Mouse (Mus musculus): Measurements from ENCODE around the gene Epha5.

Epha5 gene

DNA sequence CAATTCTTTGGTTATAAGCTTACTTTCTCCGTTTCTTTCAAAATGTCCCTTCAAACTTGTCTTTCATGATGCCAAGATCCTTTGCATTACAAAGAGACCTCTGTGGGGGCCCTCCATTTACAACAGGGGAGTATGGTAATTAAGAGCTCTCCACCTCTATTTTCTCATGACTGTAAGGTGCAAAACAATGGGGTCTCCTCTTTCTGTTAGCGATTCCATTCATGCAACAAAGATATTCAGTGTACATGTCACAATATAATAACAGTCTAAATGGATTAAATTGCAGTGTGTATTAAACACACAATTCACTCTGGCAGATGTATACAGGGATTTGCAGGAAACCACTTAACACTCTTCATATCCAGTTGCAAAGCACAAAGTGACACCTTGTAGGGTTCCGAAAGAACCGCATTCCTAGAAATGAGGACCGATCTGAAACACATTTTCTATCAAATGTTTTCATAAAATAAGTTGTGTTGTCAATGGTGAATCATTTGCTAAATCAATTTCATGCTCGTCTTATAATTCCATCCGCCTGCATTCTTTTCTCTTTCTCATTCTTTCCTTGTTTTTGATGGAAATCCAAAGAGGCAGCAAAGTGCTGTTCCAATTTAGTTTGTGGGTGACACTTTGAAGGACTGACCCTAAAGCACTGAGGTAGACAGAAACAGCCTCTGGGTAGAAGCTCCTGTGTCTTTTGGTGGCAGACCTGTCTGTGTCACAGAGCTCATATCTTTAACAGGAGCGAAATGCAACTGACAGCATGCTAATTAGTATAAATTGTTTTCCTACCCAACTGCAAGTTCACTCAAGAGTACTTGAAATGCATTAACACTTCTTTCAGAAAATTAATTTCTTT lies 118.1 kb downstream of the Epha5 start:
- no peak for DNase-seq (ENCODE audit: low spot score in 2 of 2)

DNA sequence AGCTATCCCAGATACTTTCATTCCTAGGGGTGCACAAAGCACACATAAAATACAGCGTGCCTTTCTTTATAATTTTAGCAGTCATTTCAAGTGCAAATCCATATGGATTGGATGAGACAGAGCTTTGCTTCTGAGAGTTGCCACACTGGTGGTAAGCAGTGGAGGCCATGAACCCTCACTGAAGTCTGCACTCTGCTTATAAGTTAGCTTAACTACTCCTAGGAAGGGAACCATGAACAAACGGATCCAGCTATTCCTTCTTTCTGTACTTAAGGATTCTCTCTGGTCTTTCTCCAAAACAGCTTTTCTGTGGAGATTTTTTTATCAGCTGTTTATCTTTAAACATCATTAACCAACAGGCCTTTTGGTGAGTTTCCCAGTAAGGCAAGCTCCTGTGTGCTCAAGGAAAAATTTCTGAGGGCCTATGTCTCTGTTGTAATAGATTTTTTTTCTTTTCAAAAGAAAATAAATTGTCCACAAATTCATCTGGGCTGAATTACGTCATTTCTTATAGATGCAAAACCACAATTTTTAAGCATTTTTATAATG lies 127.7 kb downstream of the Epha5 start:
- DNase-seq (ENCODE audit: low spot score in 2 of 2), result no peak

DNA sequence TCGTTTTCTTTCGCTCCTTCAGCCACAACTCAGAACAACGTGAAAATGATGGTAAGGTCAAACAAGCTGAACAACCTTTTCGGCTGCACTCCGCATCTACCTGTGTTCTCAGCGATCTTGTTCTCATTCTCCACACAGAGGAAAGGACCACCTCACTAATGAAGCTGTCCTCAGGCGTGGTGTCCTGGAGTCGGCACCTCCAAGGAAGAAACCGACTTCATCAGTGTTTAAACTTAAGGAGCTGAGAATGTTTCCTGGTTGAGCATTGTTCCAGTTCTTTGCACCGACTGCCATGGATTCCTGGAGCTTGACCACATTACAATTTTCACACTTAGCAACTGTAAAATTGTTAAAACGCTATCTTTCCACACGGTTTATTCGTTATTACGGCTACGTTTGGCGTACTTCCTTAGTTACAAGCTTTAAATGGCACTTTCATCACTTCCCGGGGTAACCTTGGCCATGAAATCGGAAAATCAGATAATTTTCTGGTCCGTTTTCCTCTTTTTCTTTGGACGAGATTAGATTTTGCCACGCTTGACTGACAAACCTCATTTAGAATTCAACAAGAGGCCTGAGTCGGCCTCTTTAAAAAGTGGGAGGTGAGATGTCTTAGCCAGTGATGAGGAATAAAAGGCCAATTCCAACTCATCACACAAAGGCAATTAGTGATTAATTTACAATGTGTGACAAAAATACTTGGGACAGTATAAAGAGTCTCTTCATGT lies 135.7 kb downstream of the Epha5 start:
- no peak for DNase-seq (ENCODE audit: low spot score in 2 of 2)

DNA sequence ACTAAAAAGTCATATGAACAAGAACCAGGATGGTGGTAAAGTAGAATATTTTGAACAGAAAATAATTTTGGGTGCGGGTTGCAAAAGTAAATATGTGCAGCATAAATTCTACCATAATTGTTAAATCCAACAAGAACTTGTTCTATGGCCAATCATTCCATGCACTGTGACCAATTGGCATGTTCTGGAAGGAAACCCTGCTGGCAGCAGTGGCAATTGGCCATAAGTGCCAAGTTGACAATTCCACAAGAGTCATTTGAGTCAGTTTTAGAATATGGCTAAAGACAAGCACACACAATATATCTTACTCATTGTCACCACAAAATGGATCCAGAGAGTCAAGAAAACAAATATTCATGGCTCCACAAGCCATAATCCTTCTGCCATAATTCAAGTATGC lies 140.2 kb downstream of the Epha5 start:
- no peak for DNase-seq (ENCODE audit: low spot score in 2 of 2)

DNA sequence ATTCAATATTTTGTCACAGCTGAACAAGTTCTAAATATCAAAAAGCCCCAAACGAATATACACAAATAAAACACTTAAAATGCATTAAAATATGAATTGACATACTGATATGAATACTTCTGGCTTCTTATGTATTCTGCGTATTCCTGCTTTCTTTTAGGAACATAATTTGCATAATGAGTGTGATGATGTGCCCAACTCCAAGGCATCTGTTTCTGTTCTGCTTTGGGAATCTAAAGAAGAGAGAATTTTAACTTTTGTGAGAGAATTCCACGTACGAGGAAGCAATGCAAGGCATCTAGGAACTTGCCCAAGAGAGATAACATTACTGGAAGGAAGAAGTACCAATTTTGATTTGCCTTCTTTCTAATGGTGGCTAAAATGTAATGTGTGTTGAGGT lies 151.8 kb downstream of the Epha5 start:
- DNase-seq (ENCODE audit: low spot score in 2 of 2), result no peak

DNA sequence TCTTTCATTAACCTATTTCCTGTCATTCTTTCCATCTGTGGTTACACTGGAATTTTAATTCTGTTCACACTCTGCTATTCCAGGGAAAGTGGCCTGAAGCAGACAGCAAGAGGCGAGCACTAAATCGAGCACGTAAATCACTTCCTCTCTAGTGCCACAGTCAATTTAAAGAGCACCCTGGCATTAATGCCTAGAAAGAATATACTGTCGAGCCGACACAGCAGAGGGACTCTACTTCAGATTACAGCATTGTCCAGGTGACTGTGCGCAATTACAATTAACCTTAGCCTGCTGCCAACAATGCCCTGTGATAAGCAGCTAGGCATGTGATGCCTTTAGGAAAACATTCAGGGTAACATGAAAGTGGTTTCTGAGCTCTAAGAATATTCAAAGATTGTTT lies 153.2 kb downstream of the Epha5 start:
- DNase-seq (ENCODE audit: low spot score in 2 of 2), result no peak

DNA sequence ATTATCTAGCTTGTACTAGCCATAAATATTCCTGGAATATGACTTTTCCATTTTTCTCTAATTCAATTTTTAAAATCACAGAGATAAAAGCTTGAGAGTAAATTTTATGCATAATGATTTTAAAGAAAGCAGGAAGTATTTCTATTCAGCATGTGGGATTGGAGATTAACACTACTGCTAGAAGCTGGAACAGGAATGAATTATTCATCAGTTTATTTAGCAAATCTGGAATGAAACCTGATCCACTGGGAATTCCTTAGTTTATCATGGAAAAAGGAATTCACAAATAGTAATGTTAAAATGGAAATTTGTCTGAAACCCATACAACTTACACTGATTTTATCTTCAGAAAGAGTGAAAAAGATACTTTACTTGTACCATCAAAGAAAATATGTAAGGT lies 187.2 kb downstream of the Epha5 start:
- no peak for DNase-seq (ENCODE audit: low spot score in 2 of 2)

DNA sequence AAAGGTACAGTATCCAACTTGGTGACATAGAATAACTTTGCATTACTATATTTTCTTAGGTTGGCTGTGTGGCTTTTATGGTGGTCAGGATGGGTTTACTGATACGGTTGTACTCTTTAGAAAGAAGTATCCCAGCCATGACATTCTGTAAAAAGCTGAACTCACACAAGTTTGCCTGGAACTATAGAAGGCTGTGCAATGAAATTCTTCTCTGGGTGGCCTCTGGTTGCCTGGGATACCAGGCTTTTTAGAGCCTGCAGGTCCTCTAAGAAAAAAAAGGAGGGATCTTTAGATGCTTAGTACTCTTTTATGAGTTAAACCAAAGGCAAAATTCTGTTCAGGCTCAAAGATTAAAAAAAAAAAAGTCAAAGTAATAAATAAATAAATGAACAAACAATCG lies 208.6 kb downstream of the Epha5 start:
- DNase-seq (ENCODE audit: low spot score in 2 of 2), result no peak

DNA sequence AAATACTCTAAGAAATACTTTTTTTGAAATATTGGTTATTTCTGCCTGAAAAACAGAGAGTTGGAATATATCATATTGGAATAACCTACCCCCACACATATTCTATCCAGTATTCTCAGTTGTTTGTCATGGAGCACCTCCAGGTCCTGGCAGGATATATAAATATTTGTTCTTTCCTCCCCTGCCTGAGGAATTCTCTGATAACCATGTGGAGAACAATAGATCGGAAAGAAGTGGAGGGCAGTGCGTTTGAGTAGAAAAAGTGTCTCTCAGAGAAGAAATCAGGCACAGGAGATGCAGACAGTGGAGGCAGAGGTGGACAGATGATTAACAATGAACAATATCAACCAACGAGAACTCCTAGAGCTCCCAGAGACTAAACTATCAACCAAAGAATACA lies 223.8 kb downstream of the Epha5 start:
- DNase-seq (ENCODE audit: low spot score in 2 of 2), result no peak

DNA sequence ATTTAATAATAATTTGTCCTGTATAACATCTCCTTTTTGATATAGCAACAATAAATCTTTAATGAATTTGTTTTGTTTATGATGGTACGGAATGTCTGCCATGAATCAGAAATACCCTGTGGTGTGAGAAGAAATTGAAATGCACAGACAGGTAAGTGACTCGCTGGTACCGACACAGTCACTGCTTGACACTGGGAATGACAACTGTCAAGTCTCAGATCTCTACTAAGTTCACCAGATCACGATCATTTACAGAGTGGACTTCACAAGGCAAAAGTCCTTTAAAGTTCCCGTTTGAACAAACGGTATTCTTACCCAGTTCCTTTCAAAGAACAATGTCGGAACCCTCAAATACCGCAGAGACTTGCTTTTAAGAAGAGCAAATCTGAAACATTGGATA lies 233.0 kb downstream of the Epha5 start:
- no peak for DNase-seq (ENCODE audit: low spot score in 2 of 2)

DNA sequence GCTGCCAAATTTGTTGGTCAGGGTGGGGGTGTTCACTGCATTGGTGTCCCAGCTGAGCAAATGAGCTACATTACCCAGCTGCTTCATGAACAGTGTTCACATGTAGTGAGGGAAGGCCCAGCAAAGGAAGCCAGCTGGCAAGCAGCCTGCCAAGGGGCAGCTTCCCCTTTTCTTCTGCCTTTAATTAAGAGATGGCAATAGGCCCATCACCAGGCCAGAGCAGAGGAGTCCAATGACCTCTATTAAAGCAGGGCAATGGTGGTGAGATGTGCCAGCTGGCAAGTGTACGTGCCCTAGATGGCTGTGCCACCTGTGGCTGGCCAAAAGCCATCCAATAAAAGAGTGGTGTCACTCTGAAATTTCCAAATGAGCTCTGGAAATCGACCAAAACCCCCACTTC lies 264.1 kb downstream of the Epha5 start:
- DNase-seq (ENCODE audit: low spot score in 2 of 2), result no peak

DNA sequence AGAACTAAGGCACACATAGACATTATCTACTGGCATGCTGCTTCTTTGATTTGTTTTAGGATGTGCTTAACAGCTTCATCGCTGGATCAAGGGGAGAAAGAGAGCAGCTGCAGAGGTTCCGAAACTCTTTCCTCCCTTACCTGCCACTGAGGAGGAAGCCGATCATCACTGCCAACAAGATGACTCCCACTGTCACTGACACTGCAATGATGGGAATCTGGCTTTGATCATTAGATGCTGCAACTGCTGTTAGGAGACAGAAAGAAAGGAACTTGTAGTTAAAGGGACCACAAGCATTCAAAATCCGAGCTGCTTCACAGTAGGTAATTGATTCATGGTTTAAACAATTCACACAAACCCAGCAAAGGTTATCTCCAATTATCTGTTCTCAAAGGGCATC lies 275.0 kb downstream of the Epha5 start:
- DNase-seq (ENCODE audit: low spot score in 2 of 2), result no peak

DNA sequence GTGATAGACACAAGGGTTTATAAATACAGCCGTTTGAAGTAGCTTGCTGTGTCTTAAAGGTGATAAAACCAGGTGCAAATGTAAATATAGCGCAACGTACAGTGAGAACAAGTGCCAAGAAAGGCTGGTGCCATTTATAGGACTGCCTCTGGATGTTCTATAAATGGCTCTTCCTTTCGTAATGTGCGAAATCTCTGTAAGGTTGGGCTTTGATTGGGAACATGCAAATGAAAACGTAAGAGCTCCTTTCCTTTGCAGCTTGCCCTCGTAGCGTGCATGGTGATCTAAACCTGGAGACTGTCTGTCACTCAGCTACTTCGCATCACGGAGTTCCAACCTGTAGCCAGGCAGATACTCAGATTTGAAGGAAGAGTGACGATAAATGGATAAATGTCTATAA lies 321.2 kb downstream of the Epha5 start:
- DNase-seq (ENCODE audit: low spot score in 2 of 2), result no peak

DNA sequence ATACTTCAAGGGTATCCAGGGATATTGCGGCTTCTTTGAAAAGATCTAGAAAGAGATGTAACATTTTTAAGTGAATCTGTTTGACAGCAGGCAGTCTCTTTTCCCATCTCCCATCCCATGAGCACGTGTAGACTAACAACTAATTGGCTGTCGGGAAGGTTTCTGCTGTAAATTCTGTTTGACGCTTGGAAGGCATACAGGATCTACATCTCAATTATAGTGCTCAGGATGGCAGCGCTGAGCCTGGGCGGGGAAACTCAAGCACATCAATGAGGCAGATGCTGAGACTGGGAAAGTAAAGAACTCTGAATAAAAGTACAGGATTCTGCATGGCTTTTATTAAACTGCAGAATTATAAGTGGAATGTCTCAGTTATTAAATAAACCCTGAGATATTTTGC lies 335.9 kb downstream of the Epha5 start:
- no peak for DNase-seq (ENCODE audit: low spot score in 2 of 2)

DNA sequence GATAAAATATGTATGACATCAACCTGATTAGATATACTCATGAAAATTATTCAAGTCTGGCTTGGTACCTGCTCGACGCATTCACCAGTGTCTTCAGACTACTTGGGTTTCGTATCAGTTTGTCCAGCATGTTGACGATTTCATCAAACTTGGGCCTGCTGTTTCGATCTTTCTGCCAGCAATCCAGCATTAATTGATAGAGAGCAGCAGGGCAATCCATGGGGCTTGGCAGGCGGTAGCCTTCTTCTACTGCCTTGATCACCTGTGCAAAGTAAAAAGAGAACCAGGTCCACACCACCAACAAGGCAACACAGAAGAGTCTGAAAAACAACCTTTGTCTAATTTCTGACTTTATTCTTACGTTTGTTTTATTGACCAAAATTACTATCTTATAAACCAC lies 346.2 kb downstream of the Epha5 start:
- no peak for DNase-seq (ENCODE audit: low spot score in 2 of 2)

DNA sequence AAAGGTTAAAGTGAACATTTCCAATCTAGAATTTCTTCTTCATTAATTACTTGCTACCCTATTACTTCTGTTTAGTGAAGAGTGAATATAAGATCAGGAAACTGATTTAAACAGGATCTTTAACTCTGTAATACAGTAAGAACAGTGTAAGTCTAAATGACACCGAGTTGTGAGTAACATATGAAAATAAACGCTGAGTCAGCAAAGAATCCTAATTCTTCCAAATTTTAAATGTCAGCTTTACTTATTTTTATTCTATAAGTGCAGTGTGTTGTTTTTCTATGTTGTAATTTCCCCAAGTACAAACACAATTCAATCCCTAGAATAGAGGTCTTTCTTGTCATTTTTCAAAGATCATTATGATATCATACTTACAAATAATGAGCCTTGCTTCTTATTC lies 363.3 kb downstream of the Epha5 start:
- DNase-seq (ENCODE audit: low spot score in 2 of 2), result no peak

DNA sequence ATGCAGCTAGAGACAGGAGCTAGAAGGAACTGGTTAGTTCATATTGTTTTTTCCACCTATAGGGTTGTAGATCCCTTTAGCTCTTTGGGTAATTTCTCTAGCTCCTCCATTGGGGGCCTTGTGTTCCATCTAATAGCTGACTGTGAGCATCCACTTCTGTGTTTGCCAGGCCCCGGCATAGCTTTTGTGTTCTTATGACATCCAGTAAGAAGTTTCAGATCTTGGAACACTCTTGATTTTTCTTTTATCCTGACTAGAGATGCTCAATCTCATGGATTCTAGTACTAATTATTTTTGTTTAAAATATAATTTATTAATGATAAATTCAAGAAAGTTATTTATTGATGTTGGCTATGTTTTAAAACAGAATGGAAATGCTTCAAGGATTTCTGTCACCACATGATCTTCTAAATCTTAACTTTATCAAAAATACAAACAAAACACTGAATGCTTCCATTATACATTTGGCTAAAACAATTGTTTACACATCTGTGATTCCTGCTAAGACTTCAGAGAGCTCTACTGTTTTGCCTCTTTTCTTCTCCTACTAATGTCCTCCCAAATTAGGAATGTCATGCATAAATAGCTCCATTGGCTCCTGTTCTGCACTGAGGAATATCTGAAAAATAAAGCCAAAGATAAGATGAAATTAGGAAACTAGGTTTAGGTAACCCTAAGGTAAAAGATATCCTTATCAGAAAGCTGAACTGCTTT lies 379.8 kb downstream of the Epha5 start:
- no peak for DNase-seq (ENCODE audit: low spot score in 2 of 2)

All from natural killer cell, adult 2 months (primary cell).